Comparison of ENCODE assay signal across 8 mouse cellular contexts in the genomic region with DNA sequence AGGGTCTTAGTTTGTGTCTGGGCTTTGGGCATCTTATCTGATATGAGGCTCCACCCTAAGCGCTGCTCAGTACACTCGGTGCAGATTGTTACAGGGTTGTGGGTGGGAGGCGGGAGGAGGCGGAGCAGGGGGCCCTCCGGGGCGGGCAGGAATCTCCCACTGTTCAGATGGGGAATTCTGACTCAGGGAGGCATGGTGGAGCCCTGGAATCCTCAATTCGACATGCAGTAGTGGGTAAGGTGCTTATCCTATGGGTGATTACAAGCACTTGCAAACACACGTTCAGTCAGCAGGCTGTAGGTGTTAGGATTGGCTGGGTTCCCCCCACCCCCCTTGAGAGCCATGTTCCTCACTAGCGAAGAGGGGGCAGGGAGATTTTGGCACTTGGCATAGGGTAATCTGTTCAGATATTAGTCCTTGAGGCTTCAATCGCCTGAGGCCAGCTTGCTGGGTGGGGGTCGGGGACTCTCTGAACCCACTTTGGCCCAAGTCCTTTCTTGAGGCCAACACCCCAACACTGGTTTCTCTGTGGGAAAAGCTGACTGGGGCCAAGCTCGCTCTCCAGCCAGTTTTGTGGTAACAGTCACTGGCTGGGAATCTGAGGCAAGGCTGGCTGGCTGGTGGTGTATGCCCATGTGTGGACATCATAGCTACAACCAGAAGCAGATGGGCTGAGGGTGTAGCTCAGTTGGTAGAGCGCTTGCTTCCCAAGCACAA. TPM values are rescaled to one million over a fixed set of nuclear protein-coding genes. Genes with fewer than 3 reads are reported as not detected.
DNase-seq lines count a peak whose midpoint lies in the region; ATAC-seq and TF ChIP-seq lines count a peak whose summit lies in the region.

No protein-coding gene starts in this region.

- 31% methylated on average over 13 of the region's 13 CpGs for WGBS in lung, embryonic 15.5 days
- WGBS in intestine, postnatal 0 days = 33% methylated on average over 13 of the region's 13 CpGs
- WGBS in neural tube, embryonic 13.5 days = 41% methylated on average over 13 of the region's 13 CpGs

- ATAC-seq in frontal cortex, adult (ENCODE audit: low TSS enrichment) = peak; percentile 33; the same call in 1 of the 2 replicates
- peak; percentile 53; the same call in 1 of the 2 replicates for ATAC-seq in lung, embryonic 15.5 days (ENCODE audit: borderline replicate concordance, extremely low read depth, low FRiP score, low TSS enrichment)
- ATAC-seq in intestine, postnatal 0 days = no peak
- 0 out of 2 replicates have a peak, but pooled peaks have one; percentile 16 for ATAC-seq in neural tube, embryonic 13.5 days (ENCODE audit: low read depth)

- H3K4me2 ChIP-seq in lung, embryonic 15.5 days = peak overlapping the region; percentile 28
- peak overlapping the region; percentile 30; the same call in 1 of the 2 replicates for H3K4me2 ChIP-seq in intestine, postnatal 0 days (replicated peaks; ENCODE audit: low read depth)
- no peak overlapping the region for H3K4me2 ChIP-seq in neural tube, embryonic 13.5 days

- no peak for TF ChIP-seq CTCF in intestine, postnatal 0 days (IDR thresholded peaks at IDR 0.05; ENCODE audit: low read depth)

- H3K9ac ChIP-seq in lung, embryonic 15.5 days = no peak overlapping the region
- H3K9ac ChIP-seq in intestine, postnatal 0 days (ENCODE audit: low read depth, low read length) = no peak overlapping the region
- no peak overlapping the region for H3K9ac ChIP-seq in neural tube, embryonic 13.5 days

- no peak overlapping the region for H3K27ac ChIP-seq in lung, embryonic 15.5 days
- no peak overlapping the region for H3K27ac ChIP-seq in intestine, postnatal 0 days (ENCODE audit: low read depth, low read length)
- no peak overlapping the region for H3K27ac ChIP-seq in neural tube, embryonic 13.5 days (replicated peaks)

- H3K36me3 ChIP-seq in lung, embryonic 15.5 days = no peaks in the 10 kb centered on the region
- peaks cover 3% of the 10 kb centered on the region; the same call in 1 of the 2 replicates for H3K36me3 ChIP-seq in intestine, postnatal 0 days (ENCODE audit: control insufficient read depth, insufficient read depth)
- peaks cover 9% of the 10 kb centered on the region for H3K36me3 ChIP-seq in neural tube, embryonic 13.5 days

- H3K9me3 ChIP-seq in lung, embryonic 15.5 days = no peaks in the 10 kb centered on the region
- H3K9me3 ChIP-seq in intestine, postnatal 0 days (ENCODE audit: control insufficient read depth) = no peaks in the 10 kb centered on the region
- H3K9me3 ChIP-seq in neural tube, embryonic 13.5 days = 0 out of 2 replicates have a peak, but pooled peaks cover 3% of the 10 kb centered on the region

- H3K27me3 ChIP-seq in lung, embryonic 15.5 days = no peaks in the 10 kb centered on the region
- no peaks in the 10 kb centered on the region for H3K27me3 ChIP-seq in intestine, postnatal 0 days (replicated peaks; ENCODE audit: control insufficient read depth, insufficient read depth, low read length)
- H3K27me3 ChIP-seq in neural tube, embryonic 13.5 days = no peaks in the 10 kb centered on the region

- no peak for DNase-seq in frontal cortex, postnatal 25 days (ENCODE audit: low spot score in 2 of 2)
- no peak for DNase-seq in lung, adult 18-20 months
- no peak for DNase-seq in urinary bladder, postnatal 25 days (ENCODE audit: low spot score)
- DNase-seq in thymus, postnatal 10 days (ENCODE audit: low spot score in 2 of 2) = no peak

- H3K4me1 ChIP-seq in lung, embryonic 15.5 days = peaks cover 9% of the 10 kb centered on the region
- no peaks in the 10 kb centered on the region for H3K4me1 ChIP-seq in intestine, postnatal 0 days (replicated peaks; ENCODE audit: control insufficient read depth, insufficient read depth, low read length)
- peaks cover 31% of the 10 kb centered on the region for H3K4me1 ChIP-seq in neural tube, embryonic 13.5 days (replicated peaks)

- H3K4me3 ChIP-seq in lung, embryonic 15.5 days = no peak overlapping the region
- no peak overlapping the region for H3K4me3 ChIP-seq in intestine, postnatal 0 days (ENCODE audit: low read depth, low read length)
- no peak overlapping the region for H3K4me3 ChIP-seq in neural tube, embryonic 13.5 days

RNA-seq across cellular contexts. Expression of gene Lactbl1, which starts 27.2 kb away (rescaled TPM):
- polyA plus RNA-seq in lung, embryonic 15.5 days (2015; fragmentation: Nextera tagmentation; extraction: Ambion mirVana) = not detected in 2 replicates
- not detected in 2 replicates for polyA plus RNA-seq in intestine, postnatal 0 days (2015; fragmentation: Nextera tagmentation; extraction: Ambion mirVana)
- 0.10 TPM in 1 of 2 replicates, not detected in the other for polyA plus RNA-seq in neural tube, embryonic 13.5 days (2015; fragmentation: Nextera tagmentation; extraction: Ambion mirVana)

RNA-seq across cellular contexts. Expression of gene Tex46, which starts 39.4 kb away (rescaled TPM):
- not detected in 2 replicates for polyA plus RNA-seq in lung, embryonic 15.5 days (2015; fragmentation: Nextera tagmentation; extraction: Ambion mirVana)
- not detected in 2 replicates for polyA plus RNA-seq in intestine, postnatal 0 days (2015; fragmentation: Nextera tagmentation; extraction: Ambion mirVana)
- polyA plus RNA-seq in neural tube, embryonic 13.5 days (2015; fragmentation: Nextera tagmentation; extraction: Ambion mirVana) = not detected in 2 replicates

RNA-seq across cellular contexts. Expression of gene Kdm1a, which starts 47.1 kb away (rescaled TPM):
- polyA plus RNA-seq in lung, embryonic 15.5 days (2015; fragmentation: Nextera tagmentation; extraction: Ambion mirVana) = 34.5 and 36.3 TPM in 2 replicates
- 16.4 and 16.5 TPM in 2 replicates for polyA plus RNA-seq in intestine, postnatal 0 days (2015; fragmentation: Nextera tagmentation; extraction: Ambion mirVana)
- 76.5 TPM in 2 replicates for polyA plus RNA-seq in neural tube, embryonic 13.5 days (2015; fragmentation: Nextera tagmentation; extraction: Ambion mirVana)
